Mouse (Mus musculus): ENCODE measurements around the gene St5.

The St5 gene

GRCm38 (mm10) chr7:109578880-109579584 is 124.4 kb downstream of the St5 start:
- no peak for ATAC-seq (ENCODE audit: insufficient number of reproducible peaks, low FRiP score, low TSS enrichment)

DNA sequence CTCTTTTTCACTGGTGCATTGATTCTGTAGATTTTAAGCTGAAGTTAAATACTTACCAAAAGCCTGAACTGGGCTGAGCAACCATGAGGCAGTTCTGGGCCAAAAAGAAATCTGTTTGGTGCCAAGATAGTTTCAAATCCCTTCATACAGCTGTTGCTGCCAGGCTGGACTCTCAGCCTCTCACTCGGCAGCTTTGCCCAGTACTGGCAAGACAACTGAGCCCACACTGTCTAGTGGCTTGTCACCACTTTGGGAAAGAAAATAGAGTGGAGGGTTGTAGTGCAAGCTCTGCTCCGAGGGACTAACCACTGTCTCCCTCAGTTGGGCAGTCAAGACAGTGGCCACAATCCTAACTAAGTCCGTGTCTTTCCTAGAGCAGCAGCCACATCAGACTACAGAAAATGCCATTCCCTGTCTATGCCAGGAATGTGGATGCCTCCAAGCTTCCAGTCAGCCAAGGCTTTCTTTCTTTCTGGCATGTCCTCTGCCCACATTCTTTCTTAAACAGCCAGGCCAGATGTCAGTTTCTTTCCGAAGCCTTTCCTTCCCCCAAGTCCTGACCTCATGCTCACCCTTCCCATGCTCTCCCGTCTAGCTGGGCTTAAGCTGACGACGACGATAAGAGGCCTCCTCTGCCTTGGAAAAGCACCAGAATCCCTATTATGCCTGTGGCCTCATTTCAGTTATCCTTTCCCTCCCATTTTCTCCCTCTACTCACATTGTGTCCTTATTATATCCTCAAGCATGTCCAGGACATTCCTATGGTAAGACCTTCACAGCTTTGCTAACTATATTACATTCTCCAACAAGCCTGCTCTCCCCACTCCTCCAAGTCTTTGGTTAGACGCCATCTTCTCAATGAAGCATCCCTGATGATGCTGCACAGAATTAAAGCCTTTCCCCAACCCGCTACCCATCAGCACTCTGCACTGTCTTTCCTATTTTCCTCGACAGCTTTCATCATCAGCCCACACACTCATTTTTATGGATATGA is 126.8 kb downstream of the St5 start:
- no peak for ATAC-seq (ENCODE audit: insufficient number of reproducible peaks, low FRiP score, low TSS enrichment)

- ATAC-seq (ENCODE audit: insufficient number of reproducible peaks, low FRiP score, low TSS enrichment) = no peak
These were observed 129.2 kb downstream of the St5 start for GRCm38 (mm10) chr7:109574166-109574565.

DNA sequence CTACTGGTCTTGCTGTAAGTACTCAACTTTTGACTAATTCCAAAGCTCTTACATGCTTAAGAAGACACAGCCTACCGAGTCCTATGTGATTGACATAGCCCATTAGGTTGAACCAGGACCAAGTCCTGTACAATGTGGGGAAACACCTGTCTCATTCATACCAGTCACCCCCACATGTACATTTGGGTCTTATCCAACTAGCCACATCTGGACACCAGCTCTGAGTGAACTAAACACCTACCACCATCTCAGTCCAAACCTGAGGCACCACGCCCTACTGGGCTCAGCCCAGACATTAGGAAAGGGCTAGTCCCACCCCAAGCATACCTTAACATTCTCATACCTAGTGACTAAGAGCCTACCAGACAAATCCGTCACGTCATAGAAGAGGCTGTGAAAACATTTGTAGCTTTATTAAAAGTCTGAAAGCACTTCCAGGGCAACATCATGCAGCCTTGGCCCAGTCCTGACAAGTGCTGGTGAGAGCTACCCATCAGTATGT is 135.0 kb downstream of the St5 start:
- no peak for ATAC-seq (ENCODE audit: insufficient number of reproducible peaks, low FRiP score, low TSS enrichment)

DNA sequence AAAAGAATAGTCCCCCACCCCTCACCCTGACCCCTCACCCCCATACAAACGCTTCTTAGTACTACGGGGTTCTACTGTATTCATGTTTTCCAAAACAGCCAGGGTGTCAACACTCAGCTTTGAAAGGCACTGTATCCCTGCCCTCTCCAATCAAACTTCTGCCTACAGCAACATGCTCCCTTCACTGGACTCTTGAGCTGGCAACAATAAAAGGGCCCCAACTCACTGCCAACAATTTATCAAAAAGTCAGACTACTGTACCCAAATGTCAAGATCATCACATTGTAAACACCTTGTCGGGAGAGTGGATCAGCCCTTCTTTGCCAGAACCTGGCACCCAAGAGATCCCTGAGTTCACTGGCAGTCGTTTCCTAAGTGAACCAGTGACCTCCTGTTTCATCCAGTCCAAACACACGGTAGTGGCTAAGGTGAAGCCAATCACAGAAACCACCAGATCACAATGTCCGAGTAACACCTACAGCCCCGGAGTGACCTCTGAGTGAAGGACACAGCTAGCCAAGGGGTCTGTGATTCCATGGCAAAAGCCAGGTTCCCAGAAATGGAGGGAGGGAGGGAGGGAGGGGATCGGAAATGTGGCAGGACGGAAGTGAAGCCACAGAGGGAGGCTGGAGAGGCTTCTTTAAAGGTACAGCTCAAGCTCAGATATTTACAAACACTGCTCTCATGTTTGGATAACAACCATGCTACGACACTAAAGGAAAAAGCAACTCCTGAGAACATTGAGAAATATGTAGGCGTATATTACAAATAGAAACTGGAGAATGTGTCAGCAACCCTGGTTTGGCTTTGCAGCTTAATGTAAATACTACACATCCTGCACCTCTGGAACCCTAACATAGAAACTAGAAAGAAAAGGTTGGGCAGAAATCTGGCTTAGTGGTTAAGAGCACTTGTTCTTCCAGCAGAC is 136.3 kb downstream of the St5 start:
- ATAC-seq (ENCODE audit: insufficient number of reproducible peaks, low FRiP score, low TSS enrichment) = no peak

GRCm38 (mm10) chr7:109566327-109566726 is 137.1 kb downstream of the St5 start:
- ATAC-seq (ENCODE audit: insufficient number of reproducible peaks, low FRiP score, low TSS enrichment) = no peak

- no peak for ATAC-seq (ENCODE audit: insufficient number of reproducible peaks, low FRiP score, low TSS enrichment)
These were observed 139.5 kb downstream of the St5 start for GRCm38 (mm10) chr7:109563775-109564362.

GRCm38 (mm10) chr7:109562676-109563075 is 140.7 kb downstream of the St5 start:
- no peak for ATAC-seq (ENCODE audit: insufficient number of reproducible peaks, low FRiP score, low TSS enrichment)

GRCm38 (mm10) chr7:109562154-109562599 is 141.2 kb downstream of the St5 start:
- no peak for ATAC-seq (ENCODE audit: insufficient number of reproducible peaks, low FRiP score, low TSS enrichment)

DNA sequence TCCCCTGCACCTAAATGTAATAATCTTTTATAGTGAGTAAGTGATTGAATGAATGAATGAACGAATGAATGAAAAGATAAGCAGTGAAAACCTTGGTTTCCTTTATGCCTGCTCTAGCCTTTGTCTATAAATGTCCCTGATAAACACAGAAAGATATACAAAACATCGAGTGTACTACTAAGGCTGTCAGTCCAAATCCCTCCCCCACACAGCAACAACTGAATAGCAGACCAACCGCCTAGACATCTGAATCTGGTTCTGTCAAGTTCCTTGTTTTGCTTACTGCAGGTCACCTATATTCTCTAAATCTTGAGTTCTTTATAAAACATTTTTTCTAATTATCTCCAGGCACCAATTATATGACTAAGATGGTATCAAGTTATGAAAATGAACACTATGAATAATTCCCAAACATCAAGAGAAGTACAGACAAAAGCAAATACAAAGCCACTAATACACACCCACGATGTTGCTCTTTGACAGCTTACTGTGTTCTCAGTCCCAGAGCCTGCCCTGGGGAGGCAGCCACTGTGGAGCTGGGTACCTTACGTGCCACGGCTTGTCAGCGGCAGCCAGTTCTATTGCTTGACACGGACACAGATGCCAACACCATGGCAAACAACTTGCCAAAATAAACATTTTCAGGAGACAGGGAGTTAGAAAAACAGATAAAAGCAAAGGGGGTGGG is 141.8 kb downstream of the St5 start:
- no peak for ATAC-seq (ENCODE audit: insufficient number of reproducible peaks, low FRiP score, low TSS enrichment)

- ATAC-seq (ENCODE audit: insufficient number of reproducible peaks, low FRiP score, low TSS enrichment) = 0 out of 2 replicates have a peak, but pooled peaks have one; percentile 31
These were observed 143.9 kb downstream of the St5 start for GRCm38 (mm10) chr7:109559536-109559935.

DNA sequence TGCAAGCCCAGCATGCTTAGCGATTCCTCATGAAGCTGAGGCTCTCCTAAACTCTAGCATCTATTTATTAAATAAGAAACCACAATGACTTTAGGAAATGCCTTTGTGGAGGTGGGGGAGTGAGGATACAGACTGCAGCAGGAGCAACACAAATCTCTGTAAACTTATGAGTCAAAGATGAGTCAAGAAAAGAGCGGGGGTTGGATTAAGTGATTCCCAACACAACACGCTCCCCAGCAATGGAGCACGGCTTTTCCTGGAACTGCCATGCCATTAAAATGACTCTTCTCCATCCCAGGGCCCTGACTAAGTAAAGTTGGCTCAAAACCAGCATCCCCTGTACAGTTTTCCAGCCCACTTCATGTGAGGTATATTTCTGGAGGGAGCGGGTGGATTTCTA is 156.7 kb downstream of the St5 start:
- ATAC-seq (ENCODE audit: insufficient number of reproducible peaks, low FRiP score, low TSS enrichment) = no peak

GRCm38 (mm10) chr7:109546186-109546585 is 157.2 kb downstream of the St5 start:
- ATAC-seq (ENCODE audit: insufficient number of reproducible peaks, low FRiP score, low TSS enrichment) = no peak

DNA sequence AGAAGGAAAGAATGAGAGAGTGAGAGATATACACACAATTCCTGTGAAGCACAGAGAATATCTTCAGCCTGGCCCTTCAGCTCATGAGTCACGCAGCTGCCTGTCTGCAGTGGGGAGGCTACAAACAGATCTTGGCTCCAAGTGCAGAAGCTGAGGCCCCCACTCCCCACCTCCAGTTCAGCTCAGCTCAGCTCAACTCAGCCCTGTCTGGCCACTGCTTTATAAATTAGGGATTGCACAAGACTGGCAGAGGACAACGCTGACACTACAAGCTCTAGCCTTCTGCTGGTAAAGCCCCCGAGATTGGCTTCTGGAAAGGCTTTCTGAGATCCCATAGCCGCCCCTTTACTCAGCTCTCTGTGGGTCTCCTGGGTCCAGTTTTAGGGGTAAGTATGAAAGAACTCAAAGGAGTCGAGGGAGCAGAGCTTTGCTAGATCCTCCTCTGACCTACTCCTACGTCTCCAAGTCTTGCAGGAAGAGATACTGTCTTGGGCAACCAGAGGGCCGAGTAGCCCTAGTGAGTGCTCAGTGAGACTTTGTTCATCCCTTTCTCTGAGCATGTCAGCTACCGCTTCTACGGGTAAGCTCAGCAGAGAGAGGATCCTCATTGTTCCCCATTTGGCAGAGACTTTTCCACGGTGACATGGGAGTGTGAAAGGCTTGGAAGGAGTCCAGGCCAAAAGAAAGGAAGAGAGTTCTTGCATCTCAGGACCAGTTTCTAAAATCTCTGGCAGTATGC is 158.0 kb downstream of the St5 start:
- ATAC-seq (ENCODE audit: insufficient number of reproducible peaks, low FRiP score, low TSS enrichment) = no peak

GRCm38 (mm10) chr7:109544792-109545191 is 158.6 kb downstream of the St5 start:
- no peak for ATAC-seq (ENCODE audit: insufficient number of reproducible peaks, low FRiP score, low TSS enrichment)

DNA sequence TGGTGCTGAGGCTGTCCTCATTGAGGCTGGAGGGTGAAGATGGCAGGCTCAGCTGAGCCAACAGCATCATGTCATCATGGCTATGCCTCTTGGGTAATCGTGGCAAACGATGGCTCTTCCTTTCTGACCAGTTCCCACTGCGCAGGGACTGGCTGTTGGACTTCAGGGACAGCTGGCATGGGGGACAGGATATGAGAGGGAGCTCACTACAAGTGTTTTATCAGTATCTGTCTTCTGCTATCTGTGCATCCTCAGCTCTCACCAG is 161.1 kb downstream of the St5 start:
- no peak for ATAC-seq (ENCODE audit: insufficient number of reproducible peaks, low FRiP score, low TSS enrichment)

DNA sequence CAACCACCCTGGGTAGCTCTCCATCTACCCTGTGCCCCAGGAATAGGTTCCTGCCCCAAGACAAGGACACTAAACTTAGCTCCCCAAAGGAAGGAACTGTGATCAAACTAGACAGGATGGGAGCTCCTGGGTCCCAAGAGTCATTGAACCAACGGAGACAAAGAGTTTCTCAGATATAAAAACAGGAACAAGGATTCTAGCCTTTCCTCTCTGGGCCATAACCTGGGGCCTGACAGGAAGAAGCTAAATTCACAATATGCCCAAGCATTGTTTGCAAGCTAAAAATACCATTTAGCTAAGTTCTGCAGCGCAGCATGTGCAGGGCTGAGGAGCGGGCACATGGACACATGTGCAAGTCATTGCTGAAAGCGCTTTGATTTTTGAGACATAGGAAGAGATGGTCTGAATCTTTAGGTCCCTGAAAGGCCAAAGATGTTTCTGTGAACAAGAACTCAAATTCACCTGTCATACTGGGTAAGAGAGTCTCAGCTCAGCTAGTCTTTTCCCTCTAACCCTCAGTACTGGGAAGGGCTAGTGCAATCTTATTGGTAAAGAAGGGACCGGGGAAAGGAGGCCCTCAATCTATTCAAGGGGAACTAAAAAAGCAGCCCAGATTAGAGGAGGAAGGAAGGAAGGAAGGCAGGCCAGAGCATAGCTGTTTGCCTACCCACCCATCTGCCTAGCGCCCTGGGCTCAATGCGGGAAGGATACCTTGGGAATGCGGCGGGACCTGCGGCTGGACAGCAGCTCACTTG is 161.6 kb downstream of the St5 start:
- no peak for ATAC-seq (ENCODE audit: insufficient number of reproducible peaks, low FRiP score, low TSS enrichment)

- ATAC-seq (ENCODE audit: insufficient number of reproducible peaks, low FRiP score, low TSS enrichment) = no peak
These were observed 162.5 kb downstream of the St5 start for GRCm38 (mm10) chr7:109540902-109541301.
